Mouse (Mus musculus): ENCODE data around the gene Kremen2. TPM values are rescaled to one million over a fixed set of nuclear protein-coding genes. Genes with fewer than 3 reads are reported as not detected.

Kremen2 gene
- polyA plus RNA-seq, 1 experiment from 2014 or later = 0.17 TPM

DNA sequence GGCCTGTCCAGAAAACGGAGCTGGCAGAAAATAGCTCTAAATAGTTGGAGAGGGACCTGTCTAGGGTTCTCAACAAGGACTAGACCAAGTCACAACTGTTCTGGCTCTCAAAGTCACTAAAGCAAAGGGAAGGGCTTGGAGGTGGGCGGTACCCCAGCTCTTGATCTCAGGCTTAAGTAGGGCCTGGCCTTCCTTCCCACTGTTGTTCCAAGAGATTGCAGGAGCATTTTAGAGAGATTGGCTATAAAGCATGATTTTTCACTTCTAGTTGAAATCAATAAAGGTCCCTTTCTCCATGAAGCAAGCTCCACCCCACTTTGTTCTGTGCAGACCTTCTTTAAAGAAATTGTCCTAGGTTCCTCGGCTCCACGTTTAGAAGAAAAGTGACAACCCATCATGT lies 20.2 kb downstream of the Kremen2 start:
- H3K36me3 ChIP-seq = no peaks in the 10 kb centered on the region
- no peak for ATAC-seq
- H3K9me3 ChIP-seq (replicated peaks) = no peaks in the 10 kb centered on the region
- 52% methylated on average over 4 of the region's 4 CpGs for WGBS (ENCODE audit: insufficient replicate concordance)
- H3K4me1 ChIP-seq = peaks cover 30% of the 10 kb centered on the region
- peaks cover 10% of the 10 kb centered on the region for H3K27me3 ChIP-seq (replicated peaks)
- peak overlapping the region; percentile 88 for H3K4me3 ChIP-seq
- peak overlapping the region; percentile 89 for H3K4me2 ChIP-seq
- peak overlapping the region; percentile 91 for H3K9ac ChIP-seq
- H3K27ac ChIP-seq = peak overlapping the region; percentile 93

DNA sequence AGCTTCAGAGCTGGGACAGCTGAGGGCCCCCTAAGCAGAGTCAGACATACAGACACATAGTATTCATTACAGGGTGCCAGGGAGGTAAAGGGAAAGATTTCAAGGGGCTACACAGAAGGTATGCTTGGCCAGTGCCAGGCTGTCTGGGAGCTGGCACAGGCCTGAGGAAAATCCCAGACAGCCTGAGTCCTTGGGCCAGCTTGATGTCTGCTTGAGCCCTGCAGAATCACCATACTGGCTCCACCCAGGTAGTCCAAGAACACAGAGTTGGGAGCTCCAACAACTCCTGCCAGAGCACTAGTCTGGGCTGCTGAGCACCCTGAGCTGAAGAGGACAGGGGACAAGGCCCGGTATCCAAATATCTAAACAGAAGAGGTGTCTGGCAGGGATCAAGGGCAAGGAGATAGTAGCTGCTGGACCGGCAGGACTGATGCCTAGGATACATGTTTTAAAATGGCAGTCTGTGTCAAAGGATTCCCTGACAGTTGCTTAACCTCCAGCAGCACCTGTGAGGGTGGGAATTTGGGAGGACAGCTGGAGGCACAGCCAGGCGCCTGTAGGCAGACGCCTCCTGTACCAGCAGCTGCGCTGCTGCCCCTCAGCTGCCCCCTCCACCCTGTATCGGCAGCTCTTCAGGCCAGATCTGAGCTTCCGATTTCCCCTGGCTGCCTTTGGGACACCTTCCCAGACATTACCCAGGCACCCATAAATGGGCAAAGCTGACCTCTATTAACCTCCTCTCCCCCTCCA lies 23.1 kb downstream of the Kremen2 start, which contains the start of gene 1520401A03Rik:
Gene 1520401A03Rik, minus strand, starts transcription at position 408 of the 750 bp plus-strand sequence.
- H3K27me3 ChIP-seq (replicated peaks) = peaks cover 28% of the 10 kb centered on the region
- WGBS (ENCODE audit: insufficient replicate concordance) = 64% methylated on average over 7 of the region's 7 CpGs
- H3K4me2 ChIP-seq = no peak within 1 kb of the TSS
- no peak within 1 kb of the TSS for H3K4me3 ChIP-seq
- peaks cover 19% of the 10 kb centered on the region for H3K4me1 ChIP-seq
- no peaks in the 10 kb centered on the region for H3K36me3 ChIP-seq
- no peak for ATAC-seq
- H3K9ac ChIP-seq = no peak within 1 kb of the TSS
- H3K9me3 ChIP-seq (replicated peaks) = no peaks in the 10 kb centered on the region
- no peak within 1 kb of the TSS for H3K27ac ChIP-seq

DNA sequence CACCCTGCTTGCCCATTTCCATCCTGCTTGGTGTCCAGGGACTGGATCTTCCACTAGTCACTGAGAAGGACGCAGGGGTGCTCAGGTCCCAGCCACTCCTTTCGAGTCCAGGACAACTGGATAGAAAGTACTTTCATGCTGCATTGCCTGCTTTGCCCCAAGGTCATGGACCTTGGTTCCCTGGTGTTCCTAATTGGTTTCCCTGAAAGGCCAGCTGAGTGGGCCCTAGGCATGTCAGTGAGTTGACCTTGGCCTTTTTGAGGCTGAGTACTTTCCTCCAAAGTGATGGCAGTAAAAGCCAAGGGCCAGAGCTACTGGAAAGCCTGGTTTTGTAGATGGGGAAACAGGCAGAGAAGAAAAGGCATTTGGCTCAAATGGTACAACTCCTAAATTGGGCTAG lies 23.7 kb downstream of the Kremen2 start:
- H3K9me3 ChIP-seq (replicated peaks) = no peaks in the 10 kb centered on the region
- H3K27ac ChIP-seq = no peak overlapping the region
- 66% methylated on average over 2 of the region's 2 CpGs for WGBS (ENCODE audit: insufficient replicate concordance)
- no peaks in the 10 kb centered on the region for H3K36me3 ChIP-seq
- no peak for ATAC-seq
- no peak overlapping the region for H3K4me3 ChIP-seq
- H3K4me2 ChIP-seq = no peak overlapping the region
- H3K4me1 ChIP-seq = peaks cover 12% of the 10 kb centered on the region
- peaks cover 35% of the 10 kb centered on the region for H3K27me3 ChIP-seq (replicated peaks)
- H3K9ac ChIP-seq = no peak overlapping the region

- 21% methylated on average over 1 of the region's 1 CpGs for WGBS (ENCODE audit: insufficient replicate concordance)
- ATAC-seq = no peak
- H3K4me2 ChIP-seq = no peak overlapping the region
Observed at GRCm38 (mm10) chr17:23719455-23719854, 26.2 kb downstream of the Kremen2 start.

DNA sequence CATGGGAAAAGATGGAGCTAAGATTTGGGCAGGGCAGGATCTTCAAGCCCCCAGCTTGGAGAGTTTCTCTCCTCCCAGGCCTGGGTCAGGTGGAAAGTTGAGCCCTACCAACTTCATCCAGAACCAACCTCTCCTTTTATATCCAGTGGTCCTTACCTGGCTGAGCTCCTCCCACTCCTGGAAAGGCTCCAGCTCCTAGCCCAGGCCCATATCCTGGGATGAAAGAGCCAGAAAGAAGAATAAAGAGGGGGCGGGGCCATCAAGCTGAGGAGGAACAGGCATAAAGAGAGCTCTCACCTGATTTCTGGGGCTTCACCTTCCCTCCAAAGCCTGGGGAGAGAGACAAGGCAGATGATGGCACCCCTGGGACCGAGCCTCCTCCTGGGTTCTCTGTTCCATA lies 28.6 kb downstream of the Kremen2 start:
- H3K27me3 ChIP-seq (replicated peaks) = peaks cover 51% of the 10 kb centered on the region
- H3K9ac ChIP-seq = no peak overlapping the region
- no peak overlapping the region for H3K4me3 ChIP-seq
- H3K4me1 ChIP-seq = no peaks in the 10 kb centered on the region
- no peaks in the 10 kb centered on the region for H3K36me3 ChIP-seq
- WGBS (ENCODE audit: insufficient replicate concordance) = 48% methylated on average over 2 of the region's 2 CpGs
- H3K4me2 ChIP-seq = no peak overlapping the region
- H3K27ac ChIP-seq = no peak overlapping the region
- no peak for ATAC-seq
- no peaks in the 10 kb centered on the region for H3K9me3 ChIP-seq (replicated peaks)

More at GRCm38 (mm10) chr17:23719455-23719854, 26.2 kb downstream of the Kremen2 start:
- no peak overlapping the region for H3K9ac ChIP-seq
- H3K9me3 ChIP-seq (replicated peaks) = no peaks in the 10 kb centered on the region
- H3K4me3 ChIP-seq = no peak overlapping the region
- H3K27me3 ChIP-seq (replicated peaks) = peaks cover 43% of the 10 kb centered on the region
- no peaks in the 10 kb centered on the region for H3K36me3 ChIP-seq
- H3K27ac ChIP-seq = no peak overlapping the region
- no peaks in the 10 kb centered on the region for H3K4me1 ChIP-seq

GRCm38 (mm10) chr17:23706212-23706611 lies 39.4 kb downstream of the Kremen2 start:
- H3K9me3 ChIP-seq (replicated peaks) = no peaks in the 10 kb centered on the region
- no peak overlapping the region for H3K27ac ChIP-seq
- no peak overlapping the region for H3K4me3 ChIP-seq
- H3K9ac ChIP-seq = no peak overlapping the region
- H3K27me3 ChIP-seq (replicated peaks) = peaks cover 77% of the 10 kb centered on the region
- H3K36me3 ChIP-seq = no peaks in the 10 kb centered on the region
- WGBS (ENCODE audit: insufficient replicate concordance) = 0% methylated on average over 3 of the region's 3 CpGs
- H3K4me1 ChIP-seq = no peaks in the 10 kb centered on the region
- no peak overlapping the region for H3K4me2 ChIP-seq
- ATAC-seq = no peak

DNA sequence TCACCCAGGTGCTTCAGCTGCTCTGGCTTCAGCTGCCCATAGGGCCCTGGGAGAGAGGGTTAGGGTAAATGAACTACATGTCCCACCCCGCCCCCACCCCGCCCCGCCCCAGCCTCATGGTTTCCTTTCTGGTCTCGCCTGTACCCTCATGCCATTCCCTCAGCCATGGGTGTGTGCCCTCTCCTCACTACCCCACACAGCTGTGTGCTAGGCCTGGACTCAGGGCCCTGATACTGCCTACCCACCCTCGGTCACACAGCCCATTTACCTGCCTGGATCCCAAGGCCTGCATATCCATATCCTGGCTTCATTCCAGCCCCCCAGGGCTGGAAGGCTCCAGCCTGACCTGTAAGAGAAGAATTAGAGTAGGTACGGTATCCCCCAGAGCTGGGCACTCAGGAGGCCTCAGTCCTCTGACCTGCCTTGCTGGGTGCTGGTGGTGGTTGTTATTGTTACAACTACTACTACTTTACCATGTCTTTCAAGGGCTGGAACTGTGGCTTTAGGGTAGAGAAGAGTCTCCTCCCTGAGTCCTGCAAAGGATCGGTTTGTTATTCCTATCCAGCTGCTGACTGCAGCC lies 40.0 kb downstream of the Kremen2 start:
- no peak overlapping the region for H3K4me2 ChIP-seq
- no peaks in the 10 kb centered on the region for H3K9me3 ChIP-seq (replicated peaks)
- peaks cover 79% of the 10 kb centered on the region for H3K27me3 ChIP-seq (replicated peaks)
- H3K9ac ChIP-seq = no peak overlapping the region
- no peaks in the 10 kb centered on the region for H3K36me3 ChIP-seq
- whole genome bisulfite sequencing (ENCODE audit: insufficient replicate concordance) = 78% methylated on average over 7 of the region's 7 CpGs
- H3K4me3 ChIP-seq = no peak overlapping the region
- ATAC-seq = peak; percentile 30; the same call in 1 of the 2 replicates
- H3K4me1 ChIP-seq = no peaks in the 10 kb centered on the region
- no peak overlapping the region for H3K27ac ChIP-seq

DNA sequence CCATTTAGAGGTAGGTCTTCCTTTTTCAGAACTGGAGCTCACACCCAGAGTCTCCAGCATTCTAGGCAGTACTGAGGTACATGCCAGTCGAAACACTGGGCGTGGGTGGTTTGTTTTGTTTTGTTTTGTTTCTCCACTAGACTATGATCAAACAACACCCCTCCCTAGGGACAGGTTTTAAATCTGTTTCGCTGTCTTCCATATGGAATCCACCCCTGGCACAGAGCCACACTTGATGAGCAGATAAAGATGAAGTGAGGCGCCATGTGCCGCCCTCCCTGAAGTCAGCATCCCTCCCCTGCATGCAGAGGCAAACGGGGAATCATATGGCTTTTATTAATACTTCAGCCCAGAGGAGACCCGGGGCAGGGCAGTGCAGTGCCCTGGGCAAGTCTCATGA lies 40.9 kb downstream of the Kremen2 start:
- Histone ChIP-seq H3K4me1 (peaks cover 5% of the 10 kb centered on the region; the same call in 1 of the 2 replicates), H3K9me3 (replicated peaks) (no peaks in the 10 kb centered on the region), H3K9ac (no peak overlapping the region), H3K4me2 (no peak overlapping the region), H3K27ac (no peak overlapping the region), H3K27me3 (replicated peaks) (peaks cover 79% of the 10 kb centered on the region), H3K36me3 (no peaks in the 10 kb centered on the region), H3K4me3 (no peak overlapping the region)
- no peak for ATAC-seq
- 64% methylated on average over 7 of the region's 7 CpGs for WGBS (ENCODE audit: insufficient replicate concordance)

GRCm38 (mm10) chr17:23703301-23703700 lies 42.3 kb downstream of the Kremen2 start:
- no peak overlapping the region for H3K9ac ChIP-seq
- no peak for ATAC-seq
- 66% methylated on average over 9 of the region's 9 CpGs for WGBS (ENCODE audit: insufficient replicate concordance)
- H3K4me1 ChIP-seq = peaks cover 12% of the 10 kb centered on the region; the same call in 1 of the 2 replicates
- H3K9me3 ChIP-seq (replicated peaks) = no peaks in the 10 kb centered on the region
- no peak overlapping the region for H3K4me3 ChIP-seq
- H3K27ac ChIP-seq = no peak overlapping the region
- no peaks in the 10 kb centered on the region for H3K36me3 ChIP-seq
- H3K4me2 ChIP-seq = no peak overlapping the region
- H3K27me3 ChIP-seq (replicated peaks) = peaks cover 87% of the 10 kb centered on the region

- peaks cover 12% of the 10 kb centered on the region; the same call in 1 of the 2 replicates for H3K4me1 ChIP-seq
- no peaks in the 10 kb centered on the region for H3K36me3 ChIP-seq
- 4% methylated on average over 28 of the region's 28 CpGs for whole genome bisulfite sequencing (ENCODE audit: insufficient replicate concordance)
- H3K4me3 ChIP-seq = peak overlapping the region; percentile 64
- H3K4me2 ChIP-seq = peak overlapping the region; percentile 92
- peak; percentile 85 for ATAC-seq
- H3K27ac ChIP-seq = no peak overlapping the region
- peaks cover 89% of the 10 kb centered on the region for H3K27me3 ChIP-seq (replicated peaks)
- H3K9me3 ChIP-seq (replicated peaks) = no peaks in the 10 kb centered on the region
- H3K9ac ChIP-seq = peak overlapping the region; percentile 55
Observed at GRCm38 (mm10) chr17:23700079-23700478, 45.6 kb downstream of the Kremen2 start.

GRCm38 (mm10) chr17:23699131-23700077 lies 46.2 kb downstream of the Kremen2 start:
- Histone ChIP-seq H3K36me3 (no peaks in the 10 kb centered on the region), H3K27me3 (replicated peaks) (peaks cover 88% of the 10 kb centered on the region), H3K4me2 (peak overlapping the region; percentile 92), H3K9me3 (replicated peaks) (no peaks in the 10 kb centered on the region), H3K4me3 (peak overlapping the region; percentile 64), H3K9ac (peak overlapping the region; percentile 55), H3K27ac (no peak overlapping the region), H3K4me1 (peaks cover 12% of the 10 kb centered on the region; the same call in 1 of the 2 replicates)
- peak; percentile 30; the same call in 1 of the 2 replicates for ATAC-seq
- WGBS (ENCODE audit: insufficient replicate concordance) = 3% methylated on average over 67 of the region's 101 CpGs

Measured in liver, embryonic 12.5 days (tissue).